Mouse (Mus musculus) midbrain, embryonic 12.5 days (tissue): ENCODE results near the gene Tmem63b. TPM values are rescaled to one million over a fixed set of nuclear protein-coding genes. Genes with fewer than 3 reads are reported as not detected.

Source experiments
- ATAC-seq: fragments of 200-750 bp; cut with Nextera tagmentation; 2 replicates; pipeline ENCODE4 v1.8.0; 2017; ENCODE audit warnings: low read depth, moderate TSS enrichment, moderate library complexity; ENCODE audit not compliant: low FRiP score
- H3K27ac ChIP-seq: fragments of 300-500 bp; sonication (generic); replicated peaks from 2 replicates; pipeline ENCODE4 v1.5.1; 2016; ENCODE audit warnings: mild to moderate bottlenecking
- H3K27me3 ChIP-seq: fragments of 300-500 bp; sonication (generic); 2 replicates; pipeline ENCODE4 v1.6.1; 2016; ENCODE audit warnings: mild to moderate bottlenecking
- H3K36me3 ChIP-seq: fragments of 300-500 bp; sonication (generic); 2 replicates; pipeline ENCODE4 v1.6.1; 2016
- H3K4me1 ChIP-seq: fragments of 300-500 bp; sonication (generic); 2 replicates; pipeline ENCODE4 v1.6.1; 2016
- H3K4me2 ChIP-seq: fragments of 300-500 bp; sonication (generic); replicated peaks from 2 replicates; pipeline ENCODE4 v1.6.1; 2016; ENCODE audit warnings: mild to moderate bottlenecking, moderate library complexity
- H3K4me3 ChIP-seq: fragments of 300-500 bp; sonication (generic); 2 replicates; pipeline ENCODE4 v1.5.1; 2016; ENCODE audit warnings: mild to moderate bottlenecking
- H3K9ac ChIP-seq: fragments of 300-500 bp; sonication (generic); replicated peaks from 2 replicates; pipeline ENCODE4 v1.6.1; 2016; ENCODE audit warnings: mild to moderate bottlenecking, moderate library complexity
- H3K9me3 ChIP-seq: fragments of 300-500 bp; sonication (generic); 2 replicates; pipeline ENCODE4 v1.6.1; 2016; ENCODE audit warnings: mild to moderate bottlenecking
- WGBS: fragments of 180-500 bp; shearing (Covaris S2); methylation state at CpG from one replicate; pipeline ENCODE4 v1.1.7; 2016; 5-methylcytosine and 5-hydroxymethylcytosine counted together
- polyA plus RNA-seq: library from polyadenylated mRNA; unstranded; fragments of >200 nt; fragmentation: Nextera tagmentation; extraction: Ambion mirVana; gene quantifications from 2 replicates; pipeline ENCODE4 v1.2.1, GENCODE M21; 2016

Gene Tmem63b
- polyA plus RNA-seq: 97.9 and 107 TPM in 2 replicates

DNA sequence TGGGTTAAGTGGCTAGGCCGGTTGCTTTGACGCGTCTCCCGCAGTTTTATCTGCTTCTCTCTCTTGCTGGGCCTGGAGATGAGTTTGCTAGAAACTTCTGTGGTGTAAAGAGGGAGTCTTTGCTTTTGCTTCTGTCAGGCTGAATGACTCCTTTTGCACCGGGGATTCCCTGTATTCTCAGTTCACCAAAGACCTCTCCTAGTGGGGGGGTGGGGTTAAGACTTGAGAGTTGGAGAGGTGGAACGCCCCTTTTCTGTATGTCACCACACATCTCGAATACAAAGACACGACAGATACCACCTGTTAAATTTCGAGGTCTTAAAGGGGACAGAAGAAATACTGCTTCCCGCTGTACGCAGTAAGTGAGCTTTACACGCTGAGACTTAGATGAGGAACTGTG, at the start of gene Tmem63b:
Gene Tmem63b (minus strand): TSS at position 190 of the 400 bp plus-strand sequence.
- Histone ChIP-seq H3K36me3 (no peaks in the 10 kb centered on the region), H3K4me2 (peak within 1 kb of the TSS; percentile 89), H3K27ac (peak within 1 kb of the TSS; percentile 91), H3K4me3 (peak within 1 kb of the TSS; percentile 78), H3K9me3 (no peaks in the 10 kb centered on the region), H3K9ac (peak within 1 kb of the TSS; percentile 93), H3K4me1 (peaks cover 30% of the 10 kb centered on the region), H3K27me3 (no peaks in the 10 kb centered on the region)
- ATAC-seq: no peak
- WGBS: 10% methylated on average over 12 of the region's 12 CpGs

DNA sequence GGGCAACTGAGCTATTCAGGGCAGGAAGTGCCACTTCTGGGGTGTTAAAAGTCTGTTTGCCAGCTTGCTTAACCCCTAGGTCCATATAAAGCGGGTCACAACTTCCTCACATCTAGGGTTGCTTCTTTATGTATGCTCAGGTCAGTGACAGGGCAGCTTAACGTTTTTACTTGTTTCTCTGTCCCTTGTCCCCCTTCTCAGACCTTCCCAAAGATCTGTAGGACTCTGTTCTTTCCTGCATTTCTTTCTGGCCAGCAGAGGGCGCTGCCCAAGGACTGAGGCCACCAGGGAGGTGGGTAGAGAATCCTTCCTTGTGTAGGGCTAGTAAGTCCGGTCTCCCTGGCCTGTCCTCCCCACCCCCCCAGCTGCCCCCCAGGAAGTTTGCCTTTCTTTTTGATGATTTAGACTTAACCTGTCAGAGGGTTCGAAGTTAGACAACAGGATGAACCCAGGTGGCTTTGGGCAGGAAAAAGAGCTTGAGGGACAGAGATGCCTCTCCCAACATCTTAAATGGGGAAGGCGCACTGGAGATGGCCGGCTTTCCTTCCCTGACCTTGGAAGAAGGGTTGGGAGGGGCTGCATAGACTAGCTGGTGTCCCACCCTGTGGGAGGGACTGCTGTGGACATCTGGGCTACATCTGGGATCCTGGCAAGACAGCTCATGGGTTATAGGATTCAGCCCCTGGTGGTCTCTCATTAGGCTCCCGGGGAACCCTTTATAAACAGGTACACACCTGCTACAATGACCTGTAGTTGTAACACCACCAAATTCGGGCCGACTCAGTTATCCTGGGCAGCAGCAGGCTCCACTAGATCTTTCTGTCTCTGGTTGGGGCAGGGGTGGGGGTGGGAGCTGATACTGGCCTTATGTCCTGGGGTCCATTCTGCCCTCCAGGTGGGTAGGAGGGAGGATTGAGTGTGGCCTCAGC, 48.9 kb upstream of the Tmem63b start:
- no peaks in the 10 kb centered on the region for H3K36me3 ChIP-seq
- H3K27ac ChIP-seq: peak overlapping the region; percentile 91
- peaks cover 37% of the 10 kb centered on the region for H3K4me1 ChIP-seq
- H3K27me3 ChIP-seq: peaks cover 25% of the 10 kb centered on the region
- no peaks in the 10 kb centered on the region for H3K9me3 ChIP-seq
- peak; percentile 27 for ATAC-seq
- H3K4me2 ChIP-seq: peak overlapping the region; percentile 66
- H3K9ac ChIP-seq: peak overlapping the region; percentile 46; the same call in 1 of the 2 replicates
- peak overlapping the region; percentile 36 for H3K4me3 ChIP-seq
- 5% methylated on average over 10 of the region's 10 CpGs for WGBS

DNA sequence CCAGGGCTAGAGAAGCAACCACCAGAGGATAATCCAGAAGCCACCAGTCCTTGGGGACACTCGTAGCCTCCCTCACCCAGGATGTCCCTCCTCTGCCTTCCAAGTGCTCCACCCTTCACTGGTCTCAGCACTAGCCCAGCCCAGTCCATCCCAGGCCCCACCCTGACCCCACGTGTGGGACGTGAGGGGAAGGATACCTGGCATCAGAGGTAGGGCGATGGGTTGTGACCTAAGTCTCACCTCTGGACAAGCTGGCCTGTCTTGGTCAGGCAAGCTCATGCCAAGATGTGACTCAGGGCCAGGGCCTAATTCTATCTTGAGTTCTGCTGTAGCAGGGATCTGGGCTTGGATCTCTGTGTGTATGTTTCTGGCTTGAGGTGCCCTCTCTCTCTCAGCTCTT, 48.2 kb upstream of the Tmem63b start:
- ATAC-seq: no peak
- Histone ChIP-seq H3K36me3 (no peaks in the 10 kb centered on the region), H3K4me3 (no peak overlapping the region), H3K4me2 (no peak overlapping the region), H3K9ac (no peak overlapping the region), H3K27me3 (peaks cover 30% of the 10 kb centered on the region), H3K27ac (peak overlapping the region; percentile 91; the same call in 1 of the 2 replicates), H3K9me3 (no peaks in the 10 kb centered on the region), H3K4me1 (peaks cover 37% of the 10 kb centered on the region)
- WGBS: 61% methylated on average over 4 of the region's 4 CpGs

DNA sequence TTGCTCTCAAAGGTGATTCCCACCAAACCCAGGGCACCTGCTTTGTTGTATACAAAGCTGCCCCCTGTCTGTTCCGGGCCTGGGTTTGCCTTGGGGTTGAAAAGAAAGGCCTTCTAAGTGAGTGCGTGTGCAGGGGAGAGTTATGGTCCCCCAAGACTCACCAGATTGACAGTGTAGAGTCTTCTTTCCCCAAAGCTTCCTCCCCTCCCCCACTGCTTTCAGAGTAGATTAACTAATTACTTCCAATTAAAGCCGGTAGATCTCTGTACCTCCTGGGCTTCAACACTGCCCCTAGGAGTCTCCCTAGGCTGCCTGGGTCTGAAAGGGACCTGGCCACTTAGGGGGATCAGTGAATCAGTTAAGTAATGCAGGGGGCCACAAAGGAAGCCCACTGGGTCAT, 47.6 kb upstream of the Tmem63b start:
- Histone ChIP-seq H3K9me3 (no peaks in the 10 kb centered on the region), H3K36me3 (no peaks in the 10 kb centered on the region), H3K4me1 (peaks cover 37% of the 10 kb centered on the region), H3K27ac (peak overlapping the region; percentile 27; the same call in 1 of the 2 replicates), H3K4me2 (peak overlapping the region; percentile 60), H3K27me3 (peaks cover 36% of the 10 kb centered on the region), H3K4me3 (peak overlapping the region; percentile 34; the same call in 1 of the 2 replicates), H3K9ac (peak overlapping the region; percentile 57)
- ATAC-seq: no peak
- 10% methylated on average over 3 of the region's 3 CpGs for WGBS

GRCm38 (mm10) chr17:45733735-45734301, 47.1 kb upstream of the Tmem63b start, which contains the start of gene 1600014C23Rik:
TSS of gene 1600014C23Rik (minus strand) at chr17:45733844.
- under 1% methylated on average over 40 of the region's 41 CpGs for WGBS
- H3K36me3 ChIP-seq: no peaks in the 10 kb centered on the region
- peak within 1 kb of the TSS; percentile 60 for H3K4me2 ChIP-seq
- H3K27me3 ChIP-seq: peaks cover 39% of the 10 kb centered on the region
- H3K9me3 ChIP-seq: no peaks in the 10 kb centered on the region
- H3K4me1 ChIP-seq: peaks cover 37% of the 10 kb centered on the region
- peak within 1 kb of the TSS; percentile 34 for H3K4me3 ChIP-seq
- ATAC-seq: peak; percentile 7; the same call in 1 of the 2 replicates
- peak within 1 kb of the TSS; percentile 27; the same call in 1 of the 2 replicates for H3K27ac ChIP-seq
- H3K9ac ChIP-seq: peak within 1 kb of the TSS; percentile 57

DNA sequence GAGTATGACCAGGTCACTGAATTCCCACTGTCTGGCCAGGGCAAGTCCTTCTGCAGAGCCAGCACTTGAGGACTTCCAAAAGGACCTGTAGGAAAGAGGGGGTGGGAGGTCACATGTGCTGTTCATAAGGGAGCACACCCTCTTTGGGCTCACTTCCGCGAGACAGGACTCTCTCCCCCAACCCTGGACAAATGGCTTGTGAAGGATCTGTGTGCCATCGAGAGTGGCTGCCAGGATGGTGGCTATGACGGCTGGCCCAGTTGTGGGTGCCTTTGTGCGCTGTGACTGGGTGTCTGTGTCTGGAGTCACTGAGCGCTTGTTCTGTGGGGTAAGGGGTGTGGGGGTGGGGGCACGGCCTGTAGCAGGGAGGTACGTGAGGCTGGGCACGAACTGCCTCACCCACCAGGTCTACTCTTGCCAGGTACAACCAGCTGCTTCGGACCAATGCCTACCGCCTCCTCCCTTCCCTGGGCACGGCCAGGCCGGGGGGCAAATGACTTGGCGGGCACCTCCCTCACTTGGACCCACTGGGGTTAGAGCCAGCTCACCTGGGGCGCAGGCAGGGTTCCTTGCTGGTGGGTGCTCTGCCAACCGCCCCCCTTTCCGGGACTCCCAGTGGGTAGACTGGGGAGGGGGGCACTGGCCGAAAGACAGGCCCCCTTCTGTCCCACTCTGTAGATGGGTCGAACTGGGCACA, 46.5 kb upstream of the Tmem63b start:
- Histone ChIP-seq H3K36me3 (no peaks in the 10 kb centered on the region), H3K27ac (no peak overlapping the region), H3K27me3 (peaks cover 39% of the 10 kb centered on the region), H3K4me1 (peaks cover 37% of the 10 kb centered on the region), H3K4me3 (peak overlapping the region; percentile 34; the same call in 1 of the 2 replicates), H3K9me3 (no peaks in the 10 kb centered on the region), H3K9ac (peak overlapping the region; percentile 57), H3K4me2 (peak overlapping the region; percentile 60)
- ATAC-seq: no peak
- 71% methylated on average over 19 of the region's 19 CpGs for WGBS

DNA sequence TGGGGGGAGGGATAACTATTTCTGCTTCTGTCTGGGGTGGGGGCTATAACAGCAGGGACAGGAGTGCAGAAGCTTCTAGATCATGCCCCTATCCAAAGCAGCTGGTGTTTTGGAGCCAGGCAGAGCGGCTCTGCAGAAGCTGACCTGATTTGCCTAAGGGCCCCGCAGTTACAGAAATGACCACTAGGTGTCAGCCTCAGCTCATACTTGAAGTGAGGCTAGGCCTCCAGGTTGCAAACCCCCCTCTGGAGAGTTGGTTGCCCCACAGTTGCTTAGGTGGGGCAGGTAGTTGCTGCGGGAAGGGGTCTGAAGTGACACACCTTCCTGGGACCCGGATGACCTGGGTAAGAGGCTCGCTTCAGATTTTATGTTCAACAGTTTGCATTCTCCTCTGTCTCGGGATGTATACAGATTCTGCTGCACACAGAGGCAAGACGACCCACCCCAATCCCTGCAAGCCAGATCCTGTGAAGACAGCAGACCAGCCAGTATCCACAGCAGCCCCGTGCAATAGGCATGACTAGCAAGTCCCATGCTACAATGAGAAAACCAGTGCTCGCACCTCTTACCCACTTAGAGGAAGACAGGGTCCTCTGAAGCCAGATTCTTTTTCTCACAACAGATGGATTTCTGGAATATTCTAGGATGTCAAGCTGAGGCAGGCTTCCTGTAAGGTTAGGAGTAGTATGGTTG, 44.6 kb upstream of the Tmem63b start:
- H3K9me3 ChIP-seq: no peaks in the 10 kb centered on the region
- peaks cover 30% of the 10 kb centered on the region for H3K4me1 ChIP-seq
- WGBS: 26% methylated on average over 9 of the region's 9 CpGs
- no peak overlapping the region for H3K4me2 ChIP-seq
- H3K36me3 ChIP-seq: no peaks in the 10 kb centered on the region
- H3K9ac ChIP-seq: no peak overlapping the region
- peaks cover 39% of the 10 kb centered on the region for H3K27me3 ChIP-seq
- H3K4me3 ChIP-seq: no peak overlapping the region
- no peak for ATAC-seq
- H3K27ac ChIP-seq: no peak overlapping the region

GRCm38 (mm10) chr17:45730696-45731095, 44.0 kb upstream of the Tmem63b start:
- H3K4me3 ChIP-seq: no peak overlapping the region
- no peak overlapping the region for H3K4me2 ChIP-seq
- no peak overlapping the region for H3K9ac ChIP-seq
- ATAC-seq: no peak
- H3K27ac ChIP-seq: no peak overlapping the region
- H3K27me3 ChIP-seq: peaks cover 39% of the 10 kb centered on the region
- H3K36me3 ChIP-seq: no peaks in the 10 kb centered on the region
- 84% methylated on average over 4 of the region's 4 CpGs for WGBS
- H3K4me1 ChIP-seq: peaks cover 25% of the 10 kb centered on the region
- no peaks in the 10 kb centered on the region for H3K9me3 ChIP-seq

DNA sequence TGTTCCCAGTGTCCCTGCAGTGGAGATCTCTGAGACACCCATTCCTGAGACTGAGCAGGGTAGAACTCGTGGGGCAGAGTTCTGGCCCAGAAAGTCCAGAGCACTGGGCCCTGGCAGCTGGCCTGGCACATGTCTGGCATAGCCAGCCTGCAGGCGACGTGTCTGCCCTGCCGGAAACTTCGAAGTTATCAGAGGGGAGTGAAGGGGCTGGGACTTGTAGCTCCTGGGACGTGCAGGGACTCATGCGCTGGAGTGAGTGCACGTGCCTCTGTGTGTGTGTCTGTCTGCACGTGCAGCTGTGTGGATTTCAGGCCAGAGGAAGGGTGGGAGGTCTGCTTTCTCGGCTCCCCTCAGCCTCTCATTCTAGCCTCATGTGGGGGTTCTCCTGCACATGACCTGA, 42.7 kb upstream of the Tmem63b start:
- no peak overlapping the region for H3K9ac ChIP-seq
- H3K36me3 ChIP-seq: no peaks in the 10 kb centered on the region
- peaks cover 43% of the 10 kb centered on the region for H3K27me3 ChIP-seq
- no peak overlapping the region for H3K27ac ChIP-seq
- 59% methylated on average over 10 of the region's 10 CpGs for WGBS
- no peak overlapping the region for H3K4me2 ChIP-seq
- no peak overlapping the region for H3K4me3 ChIP-seq
- peaks cover 13% of the 10 kb centered on the region for H3K4me1 ChIP-seq
- no peaks in the 10 kb centered on the region for H3K9me3 ChIP-seq
- ATAC-seq: no peak

- Histone ChIP-seq H3K9me3 (no peaks in the 10 kb centered on the region), H3K4me1 (peaks cover 7% of the 10 kb centered on the region), H3K9ac (no peak overlapping the region), H3K4me3 (no peak overlapping the region), H3K36me3 (no peaks in the 10 kb centered on the region), H3K4me2 (no peak overlapping the region), H3K27me3 (peaks cover 35% of the 10 kb centered on the region), H3K27ac (no peak overlapping the region)
- 54% methylated on average over 8 of the region's 8 CpGs for WGBS
- ATAC-seq: no peak
Observed at GRCm38 (mm10) chr17:45727983-45728723, 41.4 kb upstream of the Tmem63b start.

DNA sequence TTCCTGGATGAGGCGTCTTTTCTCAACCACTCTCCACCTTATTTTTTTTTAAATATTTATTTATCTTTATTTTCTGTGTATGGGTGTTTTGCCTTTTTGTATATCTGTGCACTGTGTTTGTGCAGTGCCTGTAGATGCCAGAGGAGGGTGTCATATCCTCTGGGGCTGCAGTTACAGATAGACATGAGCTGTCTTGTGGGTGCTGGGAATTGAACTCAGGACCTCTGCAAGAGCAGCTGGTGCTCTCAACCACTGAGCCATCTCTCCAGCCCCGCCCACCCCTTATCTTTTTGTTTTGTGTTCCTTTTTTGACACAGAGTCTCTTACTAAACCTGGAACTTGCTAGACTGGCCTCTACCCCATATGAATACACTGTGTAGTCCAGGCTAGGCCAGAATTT, 40.8 kb upstream of the Tmem63b start:
- WGBS: 93% methylated on average over 2 of the region's 2 CpGs
- H3K4me1 ChIP-seq: peaks cover 9% of the 10 kb centered on the region
- ATAC-seq: no peak

More for the DNA sequence above, 40.8 kb upstream of the Tmem63b start:
- H3K27me3 ChIP-seq: peaks cover 28% of the 10 kb centered on the region
- no peak overlapping the region for H3K4me2 ChIP-seq
- no peaks in the 10 kb centered on the region for H3K9me3 ChIP-seq
- no peak overlapping the region for H3K27ac ChIP-seq
- no peak overlapping the region for H3K4me3 ChIP-seq
- no peak overlapping the region for H3K9ac ChIP-seq
- H3K36me3 ChIP-seq: no peaks in the 10 kb centered on the region
